Mouse (Mus musculus): ENCODE results near the gene Stard10.

Gene Stard10

DNA sequence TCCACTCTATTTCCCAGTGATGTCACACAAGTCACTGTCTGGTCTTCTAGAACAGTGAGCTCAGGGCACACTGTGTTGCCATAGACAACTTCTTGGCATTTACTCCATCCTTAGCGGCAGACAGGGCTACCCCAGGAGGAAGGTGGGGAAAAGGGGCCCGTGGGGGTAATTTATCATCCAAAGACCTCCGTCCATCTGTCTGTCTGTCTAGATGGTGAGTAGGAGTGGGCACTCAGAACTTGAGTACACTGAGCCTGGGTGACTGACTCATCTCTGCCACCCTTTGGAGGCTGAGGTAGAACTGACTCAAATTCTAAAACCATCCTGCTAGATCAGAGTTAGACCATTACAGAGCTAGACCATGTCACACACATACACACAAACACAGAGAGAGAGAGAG is at the start of gene Stard10:
Gene Stard10, plus strand, starts transcription at position 73 of the 400 bp plus-strand sequence.
- DNase-seq, result no peak

DNA sequence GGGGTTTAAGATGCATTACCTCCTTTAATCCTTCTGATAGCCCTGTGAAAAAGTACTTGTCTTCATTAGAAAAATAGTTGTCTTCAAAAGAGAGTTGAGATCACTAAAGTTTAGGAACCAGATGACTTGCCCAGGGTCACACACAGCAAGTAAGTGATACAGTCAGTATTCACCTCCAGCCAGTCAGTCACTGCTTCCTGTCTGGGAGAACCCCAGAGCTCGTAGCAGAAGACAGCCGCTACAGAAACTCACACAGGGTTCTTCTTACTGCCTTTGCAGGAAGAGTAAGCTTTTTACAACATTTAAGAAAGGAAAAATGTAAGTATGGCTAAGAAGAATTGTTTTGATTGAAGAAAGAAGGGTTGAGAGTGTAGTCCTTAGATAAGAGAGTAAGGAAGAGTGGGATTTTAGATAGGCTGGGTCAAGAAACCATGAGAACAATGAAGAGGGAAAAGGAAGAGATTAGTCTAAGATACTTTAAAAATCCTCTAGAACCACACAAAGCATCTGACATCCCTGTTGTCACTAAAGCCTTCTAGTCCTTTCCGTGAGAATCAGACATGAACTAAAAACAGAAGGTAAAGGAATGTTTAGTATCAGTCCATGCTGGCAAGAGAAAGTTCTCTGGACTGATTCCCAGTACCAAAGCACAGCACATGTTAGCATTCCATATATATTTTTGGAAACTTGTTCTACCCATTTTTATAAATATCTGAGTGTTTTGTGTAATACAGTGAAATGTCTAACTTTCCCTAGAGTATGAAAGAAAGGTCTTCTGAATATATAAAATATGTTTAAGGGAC is 49.2 kb upstream of the Stard10 start:
- DNase-seq, result no peak

DNA sequence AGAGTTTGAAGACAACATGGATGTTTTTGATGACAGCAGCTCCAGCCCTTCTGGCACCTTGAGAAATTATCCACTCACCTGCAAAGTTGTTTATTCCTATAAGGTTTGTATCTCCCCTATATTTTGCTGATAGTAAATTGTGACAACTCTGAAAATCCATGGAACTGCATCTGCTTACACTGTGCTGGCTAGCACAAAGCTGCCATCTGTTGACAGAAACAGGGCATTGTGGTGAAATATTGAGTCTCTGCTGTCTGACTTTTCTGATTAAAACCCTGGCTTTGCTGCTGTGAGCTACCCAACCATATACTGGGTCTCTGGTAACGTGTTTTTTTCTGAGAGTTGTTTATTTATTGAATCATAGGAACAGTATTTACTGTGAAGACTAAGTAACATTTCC is 45.3 kb upstream of the Stard10 start:
- DNase-seq, result no peak

DNA sequence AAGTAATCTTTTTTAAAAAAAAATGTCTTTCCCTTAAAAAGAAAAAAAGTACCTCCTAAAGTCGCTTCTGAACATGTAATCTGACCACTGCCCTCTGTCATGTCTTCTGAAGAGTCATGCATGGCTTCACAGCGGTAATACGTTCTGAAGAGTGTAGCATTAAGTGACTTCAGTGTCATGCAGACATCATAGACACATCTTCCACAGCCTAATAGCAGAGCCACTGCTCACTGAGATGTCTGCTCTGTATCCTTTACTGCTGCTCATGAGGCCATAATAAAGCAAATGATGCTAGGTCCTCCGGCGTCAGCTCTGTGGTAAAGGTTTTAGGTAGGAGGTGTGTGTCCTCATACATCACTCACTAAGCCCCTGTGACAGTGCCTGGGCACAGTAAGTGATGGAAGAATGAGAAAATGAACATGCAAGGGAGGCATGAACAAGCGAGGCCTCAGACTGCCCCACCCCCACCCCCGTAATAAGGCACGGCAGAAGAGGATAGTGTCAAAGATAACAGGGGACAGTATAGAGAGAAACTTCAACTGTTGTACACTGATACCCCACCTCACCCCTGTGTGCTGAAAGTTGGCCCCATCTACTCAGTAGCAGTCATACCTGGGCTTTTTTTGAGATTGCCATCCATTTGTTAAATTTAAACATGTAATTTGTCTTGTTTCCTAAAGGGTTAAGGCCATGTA is 44.3 kb upstream of the Stard10 start:
- DNase-seq, result no peak

DNA sequence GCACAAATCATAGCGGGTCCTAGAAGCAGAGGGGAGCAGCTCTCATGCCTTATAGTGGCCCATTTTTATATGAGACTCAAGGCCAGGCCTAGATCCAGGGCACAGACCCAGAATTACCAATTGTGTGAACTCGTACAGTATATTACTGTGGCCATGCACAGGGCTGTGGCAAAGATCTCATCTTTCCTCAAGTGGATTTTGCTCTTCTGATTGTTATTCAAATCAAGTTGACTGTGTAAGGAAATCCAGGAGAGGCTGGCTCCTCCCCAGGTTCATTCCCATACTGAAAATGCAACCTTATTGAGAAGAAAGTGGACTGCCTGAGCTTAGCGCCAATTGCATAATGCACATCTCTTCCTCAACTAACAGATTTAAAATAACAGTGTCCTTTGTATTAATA is 34.2 kb upstream of the Stard10 start:
- no peak for DNase-seq

DNA sequence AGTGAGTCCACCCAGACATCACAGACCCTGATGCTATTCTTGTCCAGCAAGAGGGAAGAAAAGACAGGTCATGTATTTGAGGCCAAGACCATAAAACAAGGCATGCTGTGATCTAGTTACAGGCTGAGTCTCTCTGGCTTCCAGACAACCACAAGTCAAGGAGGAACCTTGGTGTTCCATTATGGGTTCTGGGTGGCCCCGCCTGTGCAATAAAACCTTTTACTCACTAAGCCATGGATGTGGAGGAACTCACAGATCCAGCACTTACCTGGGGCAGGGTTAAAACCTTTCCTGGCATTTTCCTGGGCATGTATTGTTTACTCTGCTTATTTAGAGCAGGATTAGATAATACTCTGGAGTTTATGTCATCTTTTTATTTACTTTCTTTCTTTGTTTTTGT is 32.4 kb upstream of the Stard10 start:
- no peak for DNase-seq

DNA sequence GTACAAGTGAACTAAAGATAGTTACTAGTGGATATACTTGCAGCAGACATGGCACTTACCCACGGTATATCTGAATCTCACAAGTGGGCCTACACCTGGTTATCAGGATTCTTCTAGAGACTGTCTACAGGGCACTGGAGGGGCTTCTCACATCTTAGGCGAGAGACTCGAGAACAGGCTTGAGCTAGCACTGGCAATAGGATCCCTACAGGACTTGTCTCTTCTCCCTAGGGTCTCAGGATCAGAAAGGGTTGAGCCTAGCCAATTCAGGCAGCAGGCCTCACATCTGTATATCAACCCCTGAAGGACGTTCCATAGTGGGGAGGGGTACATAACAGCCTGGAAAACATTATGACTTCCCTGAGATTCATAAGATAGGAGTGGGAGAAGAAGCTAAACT is 30.0 kb upstream of the Stard10 start:
- no peak for DNase-seq

DNA sequence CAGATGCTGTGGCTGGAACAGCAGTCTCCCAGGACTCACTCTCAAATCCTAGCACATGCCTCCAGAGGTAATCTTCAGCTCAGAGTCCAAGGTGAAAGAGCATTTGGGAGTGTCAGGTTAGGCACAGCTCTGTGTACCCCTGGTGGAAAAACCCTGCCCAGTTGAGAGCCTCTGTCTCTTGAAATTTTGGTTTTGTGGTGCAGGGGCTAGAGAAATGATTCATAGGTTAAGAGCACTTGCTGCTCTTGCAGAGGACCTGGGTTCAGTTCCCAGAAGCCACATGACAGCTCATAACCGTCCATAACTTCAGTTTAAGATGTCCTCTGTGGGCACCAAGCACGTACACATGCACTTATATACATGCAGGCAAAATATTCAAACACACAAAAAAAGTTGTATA is 29.1 kb upstream of the Stard10 start:
- DNase-seq, result no peak

DNA sequence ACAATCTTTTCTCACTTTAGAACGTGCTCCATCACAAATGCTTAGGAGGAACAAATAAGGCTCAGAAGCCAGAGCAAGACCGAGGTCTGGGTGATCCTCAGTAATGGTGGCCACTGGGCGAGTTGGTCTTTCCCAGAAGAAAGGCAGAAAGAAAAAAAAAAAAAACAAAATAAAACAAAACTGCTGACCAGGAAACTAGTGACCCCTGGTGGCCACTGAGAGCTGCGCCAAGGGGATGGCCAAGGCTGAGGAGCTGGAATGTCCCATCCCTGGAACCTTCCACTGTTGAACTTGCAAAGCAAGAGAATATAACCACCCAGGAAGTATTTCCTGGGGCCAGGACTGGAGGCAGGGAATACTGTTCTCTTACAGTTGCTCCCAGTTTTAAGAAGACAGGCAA is 28.4 kb upstream of the Stard10 start:
- peak in 1 of 2 experiments; percentile 9 for DNase-seq

DNA sequence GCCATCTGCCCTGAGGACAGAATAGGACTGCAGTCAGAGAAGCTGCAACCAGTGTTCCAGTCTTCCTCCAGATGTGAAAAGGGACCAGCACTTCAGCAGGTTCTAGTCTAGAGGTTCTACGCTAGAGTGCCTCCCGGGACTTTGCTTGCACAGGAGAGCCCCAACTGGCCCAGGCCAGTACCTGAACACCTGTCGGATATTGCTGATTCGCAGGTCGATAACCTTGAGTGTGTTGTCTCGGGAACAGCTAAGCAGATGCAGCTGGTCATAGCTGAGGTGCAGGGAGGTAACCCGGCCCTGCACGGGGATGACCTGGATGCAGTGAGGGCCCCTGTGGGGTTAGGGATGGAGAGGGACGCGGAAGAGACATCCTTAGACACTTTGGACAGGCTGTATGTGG is 26.5 kb upstream of the Stard10 start:
- DNase-seq, result no peak

DNA sequence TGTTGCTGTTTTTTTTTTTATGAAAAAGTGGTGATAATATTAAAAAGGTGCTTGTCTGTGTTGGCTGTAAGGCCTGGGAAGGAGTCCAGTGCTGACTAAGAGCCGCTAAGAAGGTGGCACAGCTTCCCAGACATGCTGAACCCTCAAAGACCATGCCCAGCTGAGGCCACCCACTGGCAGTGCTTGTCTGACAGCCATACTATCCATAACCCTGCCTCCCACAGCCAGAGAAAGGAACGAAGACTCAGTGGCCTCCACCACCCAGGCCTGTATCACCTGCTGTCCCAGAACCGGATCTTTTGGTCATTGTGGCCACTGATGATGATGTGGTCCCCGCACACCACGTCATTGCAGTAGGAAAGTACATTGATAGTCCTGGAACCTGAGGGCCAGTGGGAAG is 25.7 kb upstream of the Stard10 start:
- no peak for DNase-seq

DNA sequence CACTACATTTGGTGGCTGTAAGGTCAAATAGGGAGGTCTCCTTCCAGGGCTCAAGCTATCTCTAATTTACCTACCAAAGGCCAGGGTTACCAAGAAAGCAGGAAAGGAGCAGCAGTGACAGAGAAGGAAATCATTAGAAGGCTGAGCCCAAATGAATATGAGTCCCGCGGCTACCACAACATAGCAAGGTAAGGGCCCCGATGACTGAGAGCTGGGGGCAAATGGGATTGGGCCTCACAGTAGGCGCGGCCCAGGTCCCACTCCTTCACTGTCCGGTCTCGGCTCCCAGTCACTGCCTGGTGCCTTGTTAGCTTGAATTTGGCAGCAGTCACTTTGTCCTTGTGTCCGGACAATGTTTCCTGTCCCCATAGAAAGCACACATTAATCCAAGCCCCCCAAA is 25.2 kb upstream of the Stard10 start:
- DNase-seq, result no peak

DNA sequence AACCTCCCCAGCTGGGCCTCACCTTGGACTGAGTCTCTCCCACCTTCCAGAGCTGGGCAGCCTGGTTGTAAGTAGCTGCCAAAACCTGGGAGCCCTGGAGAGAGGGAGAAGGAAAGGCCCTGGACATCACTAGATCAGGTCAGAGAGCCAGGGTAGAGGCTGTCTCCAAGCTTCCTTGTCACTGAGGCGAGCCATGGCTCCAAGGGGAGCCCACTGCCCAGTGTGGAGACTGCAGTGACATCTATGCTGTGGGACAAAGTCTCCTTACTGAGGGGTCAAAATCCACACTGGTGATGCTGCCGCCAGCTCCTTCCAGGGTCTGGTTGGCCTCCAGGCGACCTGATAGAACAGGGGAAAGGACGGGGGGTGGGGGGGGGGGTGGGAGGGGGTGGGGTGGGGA is 24.8 kb upstream of the Stard10 start:
- no peak for DNase-seq

DNA sequence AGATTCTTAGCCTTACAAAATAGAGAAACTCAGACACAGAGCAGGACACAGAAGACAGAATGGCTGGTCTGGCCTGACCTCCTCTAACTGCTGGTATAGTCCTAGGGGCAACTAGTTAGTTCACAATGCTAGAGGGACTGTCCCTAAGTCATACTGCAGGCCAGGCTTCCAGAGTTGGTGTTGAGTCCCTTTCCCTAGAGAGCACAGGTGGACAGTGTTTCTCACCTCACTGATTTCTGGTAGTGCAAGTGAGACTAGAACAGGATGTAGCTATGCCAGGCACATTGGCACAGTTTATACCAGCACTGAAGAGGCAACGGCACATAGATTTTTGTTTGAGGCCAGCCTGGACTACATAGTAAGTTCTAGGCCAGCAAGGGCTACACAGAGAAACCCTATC is 24.2 kb upstream of the Stard10 start:
- DNase-seq, result no peak

DNA sequence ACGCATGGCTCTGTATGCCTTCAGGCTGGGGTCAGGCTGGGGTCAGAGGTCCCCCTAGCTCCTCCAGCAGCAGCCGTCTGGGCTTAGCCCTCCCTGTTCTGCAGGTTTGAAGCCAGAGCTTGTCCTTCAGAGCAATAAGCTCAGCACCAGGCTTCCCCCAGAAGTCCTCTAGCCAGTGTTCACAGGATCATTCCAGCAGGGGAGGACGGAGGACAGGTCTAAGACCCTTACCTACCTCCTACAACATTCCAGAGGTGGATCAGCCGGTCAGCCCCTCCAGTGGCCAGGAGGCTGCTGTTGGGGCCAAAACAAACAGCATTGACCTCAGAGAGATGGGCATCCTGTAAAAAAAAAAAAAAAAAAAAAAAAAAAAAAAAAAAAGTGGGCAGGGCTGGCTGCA is 23.7 kb upstream of the Stard10 start:
- no peak for DNase-seq

DNA sequence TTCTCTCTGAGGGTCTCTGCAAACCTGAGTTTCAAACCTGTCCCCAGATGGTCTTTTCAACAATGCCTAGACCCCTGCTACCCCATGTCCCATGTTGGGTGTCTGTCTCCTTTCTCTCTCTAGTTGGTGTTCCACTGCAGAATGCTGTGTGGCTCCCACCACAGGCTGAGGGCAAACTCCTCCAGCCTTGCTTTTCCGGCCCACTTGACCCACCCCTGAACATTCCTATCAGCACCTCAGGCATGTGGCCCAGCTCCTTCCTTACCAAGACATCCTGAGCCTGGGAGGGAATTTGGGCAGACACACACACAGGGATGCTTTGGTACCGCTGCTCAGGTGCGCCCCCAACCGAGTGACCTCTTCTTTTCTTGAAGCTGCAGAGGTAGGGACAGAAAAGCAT is 23.3 kb upstream of the Stard10 start:
- no peak for DNase-seq

DNA sequence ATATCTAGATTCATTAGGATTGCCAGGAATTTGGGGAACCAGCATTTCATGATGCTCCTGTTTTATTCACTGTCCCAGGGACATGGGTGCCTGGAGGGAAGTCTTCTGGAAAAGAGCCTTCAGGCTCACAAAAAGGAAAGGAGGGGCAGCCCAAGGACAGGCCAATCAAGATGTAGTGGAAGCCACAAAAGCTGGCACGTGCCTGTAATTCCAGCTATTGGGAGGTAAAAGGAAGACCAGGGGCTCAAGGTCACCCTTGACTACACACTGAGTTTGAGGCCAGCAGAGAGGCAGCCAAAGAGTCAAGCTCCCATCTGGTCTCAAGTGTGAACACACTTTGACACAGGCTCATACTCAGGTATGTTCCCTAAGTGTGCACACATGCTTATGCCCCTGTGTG is 21.4 kb upstream of the Stard10 start:
- DNase-seq, result no peak

DNA sequence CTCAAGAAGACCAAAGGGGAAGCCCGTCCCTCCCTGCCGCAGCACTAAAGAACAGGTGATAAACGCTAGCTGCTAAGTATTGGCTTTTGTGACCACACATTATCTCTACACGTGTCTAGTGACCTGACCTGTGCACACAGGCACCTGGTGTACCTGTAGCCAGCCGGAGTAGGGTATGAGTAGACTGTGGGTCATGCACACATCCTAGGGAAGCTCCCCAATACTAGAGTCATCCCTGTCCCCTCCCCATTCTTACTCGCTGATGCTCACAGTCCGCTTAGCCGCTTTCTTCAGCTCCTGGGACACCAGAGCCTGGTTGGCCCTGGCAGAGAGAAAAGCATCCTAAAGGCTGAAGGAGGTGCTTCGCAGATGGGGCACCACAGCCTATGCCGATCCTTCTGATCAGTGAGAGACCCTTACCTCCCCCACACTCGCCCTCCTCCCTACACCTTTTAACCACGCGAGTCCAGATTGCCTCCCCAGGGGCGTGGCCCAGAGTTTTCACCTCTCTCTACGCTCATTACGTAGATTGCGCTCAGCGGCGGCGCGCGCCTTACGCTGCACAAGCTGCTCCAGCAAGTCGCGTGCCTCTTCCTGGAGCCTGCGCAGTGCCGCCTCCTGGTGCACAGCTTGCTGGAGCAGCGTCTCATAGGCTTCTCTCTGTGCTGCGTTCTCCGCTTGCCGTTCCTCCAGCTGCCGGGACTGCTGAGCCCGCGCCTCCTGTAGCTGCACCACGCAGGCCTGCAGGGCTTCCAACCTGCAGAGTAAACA is 20.4 kb upstream of the Stard10 start:
- no peak for DNase-seq

DNA sequence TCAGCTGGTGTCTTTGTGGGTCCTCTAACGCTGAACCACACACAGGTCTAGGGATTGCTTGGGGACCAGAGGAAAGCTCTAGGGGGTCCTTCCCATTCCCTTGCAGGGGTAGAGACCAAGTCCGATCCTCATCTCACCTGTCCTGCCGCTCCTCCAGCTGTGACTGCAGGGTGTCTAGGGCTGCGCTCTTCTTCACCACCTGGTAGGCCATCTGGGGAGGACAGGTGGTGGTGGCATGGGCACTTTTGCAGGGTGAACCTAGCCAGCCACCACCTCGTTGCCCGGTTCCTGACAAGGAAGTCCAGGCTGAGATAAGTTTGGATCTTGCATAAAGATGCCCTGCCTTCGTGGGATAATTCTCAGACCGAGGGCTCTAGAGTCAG is 19.9 kb upstream of the Stard10 start:
- no peak for DNase-seq

DNA sequence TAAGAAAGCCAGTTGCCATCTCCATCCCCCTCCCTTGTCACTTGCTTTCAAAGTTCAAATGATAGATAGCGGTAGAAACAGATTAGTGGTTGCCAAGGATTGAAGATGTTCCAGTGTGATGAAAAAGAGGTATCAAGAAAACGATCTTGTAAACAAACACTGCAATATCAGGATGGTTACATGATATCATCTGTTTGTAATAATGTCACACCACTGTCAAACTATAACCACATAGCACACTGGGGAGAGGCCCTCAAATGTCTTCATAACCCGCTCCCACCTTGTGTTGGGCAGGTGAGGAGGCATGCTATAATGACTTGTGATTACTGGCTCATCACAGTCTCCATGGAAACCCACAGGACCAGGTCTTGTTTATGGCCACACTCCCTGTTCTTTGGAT is 18.5 kb upstream of the Stard10 start:
- no peak for DNase-seq

DNA sequence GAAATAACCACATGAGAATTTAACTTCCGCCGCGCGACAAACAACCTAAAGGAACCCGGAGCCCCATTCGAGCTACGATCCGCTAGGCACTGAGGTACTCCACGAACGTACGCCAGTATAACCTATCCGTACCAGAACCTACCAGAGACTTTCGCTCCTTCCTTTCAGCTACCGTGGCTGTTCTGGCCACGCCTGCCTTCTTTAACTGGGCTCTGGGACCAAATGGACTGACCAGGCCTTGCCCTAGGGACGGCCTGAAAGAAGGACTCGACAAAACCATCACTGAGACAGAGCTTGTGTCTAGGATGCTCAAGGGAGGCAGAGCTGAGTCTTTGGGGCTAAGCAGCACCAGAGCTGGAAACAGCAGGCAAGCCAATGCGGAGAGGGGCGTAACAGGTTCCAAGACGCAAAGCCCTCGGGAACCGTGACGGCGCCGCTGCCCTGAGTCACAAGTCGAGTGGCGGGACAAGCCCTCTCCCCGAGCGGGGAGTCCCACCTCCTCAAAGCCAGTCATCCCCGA is 15.5 kb upstream of the Stard10 start:
- DNase-seq, result peak; percentile 39 to 54

DNA sequence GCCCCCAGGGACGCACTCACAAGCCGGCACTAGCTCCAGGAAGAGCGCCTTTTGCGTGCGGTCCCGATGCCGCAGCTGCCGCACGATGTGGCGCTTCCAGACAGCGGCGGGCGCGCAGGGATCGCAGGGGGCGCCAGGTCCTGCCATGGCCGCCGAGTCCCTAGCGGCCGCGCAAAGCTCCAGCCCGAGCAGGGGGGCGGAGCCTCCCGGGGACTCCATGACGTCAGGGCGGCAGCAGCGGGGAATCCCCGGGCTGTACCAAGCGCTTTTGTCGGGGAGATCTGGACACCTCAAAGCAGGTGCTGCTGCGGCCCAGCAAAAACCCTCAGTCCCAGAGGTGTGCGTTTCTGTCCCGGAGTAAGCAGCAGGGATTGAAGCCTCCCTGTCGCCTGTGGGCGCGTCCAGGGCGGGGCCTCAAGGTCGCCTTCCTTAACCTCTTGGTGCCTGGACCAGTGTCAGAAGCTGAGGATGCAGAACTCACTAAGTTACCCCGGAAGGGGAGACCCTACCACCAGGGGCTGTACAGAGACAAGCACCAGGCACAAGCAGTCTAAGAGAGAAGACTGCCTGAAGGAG is 14.9 kb upstream of the Stard10 start, which contains the start of gene Atg16l2:
Gene Atg16l2, minus strand, starts transcription at position 371 of the 576 bp plus-strand sequence.
- peak; percentile 96 for DNase-seq

DNA sequence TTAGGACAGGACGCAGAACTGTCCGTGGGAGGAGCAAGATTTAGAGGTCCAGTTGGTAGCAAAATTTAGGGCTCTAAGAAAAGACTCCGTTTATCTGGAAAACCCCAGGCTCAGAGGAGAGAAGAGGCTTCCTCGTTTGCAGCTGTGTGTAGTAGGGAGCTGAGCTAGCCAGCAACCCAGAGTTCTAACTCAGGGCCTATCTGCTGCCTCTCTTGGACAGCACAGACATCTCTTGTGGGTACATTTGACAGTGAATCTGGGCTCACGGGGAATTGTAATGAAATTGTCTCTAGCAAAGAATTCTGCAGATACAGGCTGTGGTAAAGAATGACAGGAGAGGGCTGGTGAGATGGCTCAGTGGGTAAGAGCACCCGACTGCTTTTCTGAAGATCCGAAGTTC is 14.2 kb upstream of the Stard10 start:
- DNase-seq, result no peak
